Mouse (Mus musculus) hindbrain, embryonic 16.5 days (tissue): ENCODE results near the gene Sdr42e1. TPM values are rescaled to one million over a fixed set of nuclear protein-coding genes. Genes with fewer than 3 reads are reported as not detected.

Source experiments
- ATAC-seq: fragments of 200-750 bp; cut with Nextera tagmentation; 2 replicates; pipeline ENCODE4 v1.8.0; 2017; ENCODE audit warnings: moderate TSS enrichment, moderate library complexity
- H3K27ac ChIP-seq: fragments of 300-500 bp; sonication (generic); 2 replicates; pipeline ENCODE4 v1.5.1; 2014; ENCODE audit warnings: low read depth, mild to moderate bottlenecking, control low read depth, low read length, moderate library complexity
- H3K27me3 ChIP-seq: fragments of 300-500 bp; sonication (generic); replicated peaks from 2 replicates; pipeline ENCODE4 v1.6.1; 2014; ENCODE audit warnings: low read length; ENCODE audit not compliant: control insufficient read depth, insufficient read depth
- H3K36me3 ChIP-seq: fragments of 300-500 bp; sonication (generic); 2 replicates; pipeline ENCODE4 v1.6.1; 2014; ENCODE audit warnings: mild to moderate bottlenecking, low read length, moderate library complexity, mixed read lengths; ENCODE audit not compliant: control insufficient read depth, insufficient read depth
- H3K4me1 ChIP-seq: fragments of 300-500 bp; sonication (generic); 2 replicates; pipeline ENCODE4 v1.6.1; 2014; ENCODE audit warnings: low read depth, low read length; ENCODE audit not compliant: control insufficient read depth, insufficient read depth
- H3K4me2 ChIP-seq: fragments of 300-500 bp; sonication (generic); 2 replicates; pipeline ENCODE4 v1.6.1; 2014; ENCODE audit warnings: mild to moderate bottlenecking, low read length, control low read depth, moderate library complexity
- H3K4me3 ChIP-seq: fragments of 300-500 bp; sonication (generic); 2 replicates; pipeline ENCODE4 v1.5.1; 2014; ENCODE audit warnings: mild to moderate bottlenecking, low read length, control low read depth, moderate library complexity
- H3K9ac ChIP-seq: fragments of 300-500 bp; sonication (generic); 2 replicates; pipeline ENCODE4 v1.6.1; 2014; ENCODE audit warnings: low read depth, mild to moderate bottlenecking, control low read depth, low read length, moderate library complexity
- H3K9me3 ChIP-seq: fragments of 300-500 bp; sonication (generic); 2 replicates; pipeline ENCODE4 v1.6.1; 2014; ENCODE audit warnings: mild to moderate bottlenecking, low read length, moderate library complexity; ENCODE audit not compliant: control insufficient read depth
- WGBS: fragments of 180-500 bp; shearing (Covaris S2); extraction: QIAGEN DNeasy Blood & Tissue Kit; methylation state at CpG from one replicate; pipeline ENCODE4 v1.1.7; 2014; 5-methylcytosine and 5-hydroxymethylcytosine counted together
- polyA plus RNA-seq: library from polyadenylated mRNA; unstranded; fragments of >200 nt; fragmentation: Nextera tagmentation; extraction: Ambion mirVana; gene quantifications from 2 replicates; pipeline ENCODE4 v1.2.1, GENCODE M21; 2015

The Sdr42e1 gene
- polyA plus RNA-seq, 1 experiment from 2014 or later = 2.9 TPM

DNA sequence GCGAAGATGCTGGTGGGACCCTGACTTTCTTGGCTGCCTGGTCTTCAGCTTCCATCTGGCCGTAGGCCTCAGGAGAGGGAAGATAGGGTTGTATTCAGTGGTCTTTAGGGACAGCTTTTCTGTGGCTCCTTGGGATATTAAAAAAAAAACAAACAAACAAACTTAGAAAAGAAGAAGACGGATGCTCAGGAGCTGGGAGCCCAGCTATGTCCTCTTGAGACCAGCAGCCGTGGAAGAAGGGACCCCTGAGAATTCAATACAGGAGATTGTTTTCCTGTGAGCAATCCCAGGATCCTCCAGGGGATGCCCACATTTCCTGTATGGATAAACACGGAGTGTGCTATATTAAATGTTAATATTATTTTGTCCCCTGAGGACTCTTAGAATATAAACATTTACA is 1.7 kb upstream of the Sdr42e1 start:
- Histone ChIP-seq H3K4me1 (no peaks in the 10 kb centered on the region; the same call in 1 of the 2 replicates), H3K9ac (no peak overlapping the region), H3K27me3 (no peaks in the 10 kb centered on the region), H3K4me2 (no peak overlapping the region), H3K9me3 (no peaks in the 10 kb centered on the region), H3K36me3 (no peaks in the 10 kb centered on the region), H3K27ac (no peak overlapping the region), H3K4me3 (no peak overlapping the region)
- no peak for ATAC-seq
- 71% methylated on average over 5 of the region's 5 CpGs for WGBS

GRCm38 (mm10) chr8:117672558-117672957 is 931 bp downstream of the Sdr42e1 start:
- no peak overlapping the region for H3K27ac ChIP-seq

DNA sequence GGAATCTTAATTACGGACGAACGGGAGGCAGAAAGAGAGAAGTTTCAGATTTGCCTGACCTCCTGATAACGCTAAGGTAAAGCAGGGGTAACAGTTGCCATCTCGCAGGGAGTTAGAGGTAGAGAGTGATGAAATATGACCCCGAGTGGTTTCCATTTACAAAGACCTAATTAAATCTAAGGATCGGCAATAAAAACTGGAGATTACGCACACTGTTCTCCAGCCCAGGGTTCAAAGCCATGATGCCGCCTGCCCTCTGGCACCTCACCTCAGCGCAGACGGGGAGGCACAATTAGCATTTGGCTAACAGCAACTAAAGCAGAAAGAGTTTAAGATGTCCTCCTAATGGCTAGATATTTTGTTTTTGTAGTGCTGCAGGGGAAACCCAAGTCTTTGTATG is 3.0 kb downstream of the Sdr42e1 start:
- H3K9ac ChIP-seq = no peak overlapping the region
- ATAC-seq = no peak
- H3K27me3 ChIP-seq = no peaks in the 10 kb centered on the region
- no peak overlapping the region for H3K4me3 ChIP-seq
- WGBS = 53% methylated on average over 11 of the region's 11 CpGs
- no peaks in the 10 kb centered on the region for H3K9me3 ChIP-seq
- H3K4me1 ChIP-seq = no peaks in the 10 kb centered on the region; the same call in 1 of the 2 replicates
- H3K36me3 ChIP-seq = no peaks in the 10 kb centered on the region
- no peak overlapping the region for H3K27ac ChIP-seq
- H3K4me2 ChIP-seq = no peak overlapping the region

More at GRCm38 (mm10) chr8:117672558-117672957, 931 bp downstream of the Sdr42e1 start:
- no peaks in the 10 kb centered on the region for H3K27me3 ChIP-seq
- no peaks in the 10 kb centered on the region for H3K36me3 ChIP-seq
- H3K4me1 ChIP-seq = no peaks in the 10 kb centered on the region; the same call in 1 of the 2 replicates
- H3K4me3 ChIP-seq = no peak overlapping the region
- no peak overlapping the region for H3K9ac ChIP-seq
- 75% methylated on average over 3 of the region's 3 CpGs for WGBS
- ATAC-seq = no peak
- no peak overlapping the region for H3K4me2 ChIP-seq
- no peaks in the 10 kb centered on the region for H3K9me3 ChIP-seq

- H3K4me1 ChIP-seq = no peaks in the 10 kb centered on the region
- no peak overlapping the region for H3K27ac ChIP-seq
- H3K27me3 ChIP-seq = no peaks in the 10 kb centered on the region
- no peaks in the 10 kb centered on the region for H3K36me3 ChIP-seq
- no peak overlapping the region for H3K9ac ChIP-seq
- H3K9me3 ChIP-seq = no peaks in the 10 kb centered on the region
- 86% methylated on average over 13 of the region's 13 CpGs for WGBS
- no peak overlapping the region for H3K4me3 ChIP-seq
- no peak overlapping the region for H3K4me2 ChIP-seq
- no peak for ATAC-seq
Measured at GRCm38 (mm10) chr8:117667349-117668124, 6.0 kb downstream of the Sdr42e1 start.

GRCm38 (mm10) chr8:117660358-117661031 is 13.0 kb downstream of the Sdr42e1 start:
- Histone ChIP-seq H3K27me3 (no peaks in the 10 kb centered on the region), H3K36me3 (no peaks in the 10 kb centered on the region), H3K4me3 (no peak overlapping the region), H3K9me3 (no peaks in the 10 kb centered on the region), H3K9ac (no peak overlapping the region), H3K27ac (no peak overlapping the region; the same call in 1 of the 2 replicates), H3K4me2 (peak overlapping the region; percentile 29), H3K4me1 (peaks cover 7% of the 10 kb centered on the region)
- WGBS = 20% methylated on average over 11 of the region's 11 CpGs
- ATAC-seq = peak; percentile 84

DNA sequence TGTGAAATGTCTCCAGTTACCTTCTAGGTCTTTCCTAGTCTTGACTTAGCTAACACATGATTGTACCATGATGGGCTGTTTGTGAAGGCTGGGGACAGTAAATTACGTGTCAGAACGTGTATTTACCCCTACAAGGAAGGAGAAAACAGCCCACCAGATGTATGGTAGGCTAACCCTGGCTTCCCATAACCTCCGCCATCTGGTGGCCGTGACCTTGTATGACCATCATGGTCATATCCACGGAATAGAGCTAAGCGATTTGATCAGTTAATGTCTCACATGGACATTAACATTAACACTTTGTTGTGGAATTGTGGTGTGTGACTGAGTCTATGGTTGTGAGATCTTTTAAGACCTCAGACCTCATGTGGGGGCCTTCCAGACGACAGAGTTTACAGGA is 14.5 kb downstream of the Sdr42e1 start:
- H3K9me3 ChIP-seq = no peaks in the 10 kb centered on the region
- no peaks in the 10 kb centered on the region for H3K36me3 ChIP-seq
- WGBS = 69% methylated on average over 7 of the region's 7 CpGs
- no peak overlapping the region for H3K9ac ChIP-seq
- ATAC-seq = no peak
- no peak overlapping the region for H3K4me3 ChIP-seq
- H3K4me2 ChIP-seq = no peak overlapping the region
- no peak overlapping the region for H3K27ac ChIP-seq
- H3K4me1 ChIP-seq = peaks cover 7% of the 10 kb centered on the region
- H3K27me3 ChIP-seq = no peaks in the 10 kb centered on the region

GRCm38 (mm10) chr8:117652318-117652717 is 21.2 kb downstream of the Sdr42e1 start:
- H3K36me3 ChIP-seq = no peaks in the 10 kb centered on the region

GRCm38 (mm10) chr8:117646440-117646839 is 27.0 kb downstream of the Sdr42e1 start:
- no peak for ATAC-seq
- Histone ChIP-seq H3K27me3 (no peaks in the 10 kb centered on the region), H3K4me1 (no peaks in the 10 kb centered on the region), H3K4me2 (no peak overlapping the region), H3K9me3 (peaks cover 6% of the 10 kb centered on the region; the same call in 1 of the 2 replicates), H3K4me3 (no peak overlapping the region), H3K9ac (no peak overlapping the region), H3K27ac (no peak overlapping the region), H3K36me3 (no peaks in the 10 kb centered on the region)
- 79% methylated on average over 5 of the region's 5 CpGs for WGBS

More at GRCm38 (mm10) chr8:117652318-117652717, 21.2 kb downstream of the Sdr42e1 start:
- H3K27ac ChIP-seq = no peak overlapping the region
- peaks cover 6% of the 10 kb centered on the region; the same call in 1 of the 2 replicates for H3K9me3 ChIP-seq
- 94% methylated on average over 1 of the region's 1 CpGs for WGBS
- H3K4me1 ChIP-seq = no peaks in the 10 kb centered on the region
- H3K4me2 ChIP-seq = no peak overlapping the region
- no peak for ATAC-seq
- no peak overlapping the region for H3K4me3 ChIP-seq
- H3K9ac ChIP-seq = no peak overlapping the region
- no peaks in the 10 kb centered on the region for H3K27me3 ChIP-seq

GRCm38 (mm10) chr8:117646020-117646419 is 27.5 kb downstream of the Sdr42e1 start:
- Histone ChIP-seq H3K4me1 (no peaks in the 10 kb centered on the region), H3K4me2 (no peak overlapping the region), H3K9me3 (peaks cover 6% of the 10 kb centered on the region; the same call in 1 of the 2 replicates), H3K9ac (no peak overlapping the region), H3K27ac (no peak overlapping the region), H3K27me3 (no peaks in the 10 kb centered on the region), H3K36me3 (no peaks in the 10 kb centered on the region), H3K4me3 (no peak overlapping the region)
- 52% methylated on average over 2 of the region's 2 CpGs for WGBS
- no peak for ATAC-seq
